9 mouse cellular contexts compared by ENCODE assay signal in the genomic region with DNA sequence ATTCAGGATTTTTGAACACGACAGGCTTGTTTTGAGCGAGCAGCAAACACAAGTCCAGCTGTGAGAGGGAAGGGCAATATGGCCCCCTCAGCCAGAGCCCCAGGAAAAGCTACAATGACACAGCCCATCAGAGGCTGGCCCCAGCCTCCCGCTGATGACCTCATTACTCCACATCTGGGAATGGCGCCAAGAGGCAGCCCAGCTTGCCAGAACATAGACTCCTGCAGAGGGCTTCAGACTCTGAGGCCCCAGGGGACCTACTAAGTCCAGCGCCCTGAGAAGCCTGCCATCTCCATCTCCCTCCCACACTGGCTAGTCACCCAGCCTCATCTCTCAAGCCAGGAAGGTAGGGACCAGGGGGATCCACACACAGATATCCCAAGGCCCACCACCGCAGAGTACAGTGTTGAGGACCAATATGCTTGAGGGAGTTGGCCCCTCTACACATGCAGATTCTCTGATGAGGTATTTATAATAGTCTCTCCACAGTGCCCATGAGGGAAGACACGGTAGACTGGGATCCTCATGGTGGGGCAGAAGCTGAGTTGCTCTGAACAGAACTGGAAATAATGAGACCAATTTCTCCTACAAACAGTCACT.
DNase-seq lines count a peak whose midpoint lies in the region; ATAC-seq and TF ChIP-seq lines count a peak whose summit lies in the region.
"Had no signal": no experiment of that assay in that cellular context is flagged by ENCODE, and none has a peak within 500 bp of the region (broad histone marks: within the 10 kb centered on the region; RNA-seq: fewer than 3 reads in every experiment).

No protein-coding gene starts in this region.

- no peak overlapping the region for H3K27ac ChIP-seq in neural tube, embryonic 12.5 days
- peak overlapping the region; percentile 62 for H3K27ac ChIP-seq in heart, embryonic 15.5 days
- no peak overlapping the region for H3K27ac ChIP-seq in layer of hippocampus, adult 2 months
- H3K27ac ChIP-seq in lung, postnatal 0 days (ENCODE audit: low read length) = no peak overlapping the region

- no peaks in the 10 kb centered on the region for H3K9me3 ChIP-seq in neural tube, embryonic 12.5 days
- no peaks in the 10 kb centered on the region for H3K9me3 ChIP-seq in heart, embryonic 15.5 days (replicated peaks)
- H3K9me3 ChIP-seq in lung, postnatal 0 days (ENCODE audit: low read length) = no peaks in the 10 kb centered on the region
- H3K9me3 ChIP-seq: G1E had no signal

- no peak overlapping the region for H3K4me3 ChIP-seq in neural tube, embryonic 12.5 days
- H3K4me3 ChIP-seq in heart, embryonic 15.5 days = no peak overlapping the region
- no peak overlapping the region for H3K4me3 ChIP-seq in layer of hippocampus, adult 2 months
- H3K4me3 ChIP-seq in lung, postnatal 0 days (ENCODE audit: low read depth, low read length) = no peak overlapping the region

- no peak for TF ChIP-seq CTCF in layer of hippocampus, adult 2 months (conservative IDR thresholded peaks at IDR 0.05)
- TF ChIP-seq CTCF in lung, postnatal 0 days (IDR thresholded peaks at IDR 0.05) = no peak

- no peak for DNase-seq in neural tube, embryonic 10.5 days (ENCODE audit: extremely low spot score, low spot score)
- DNase-seq in fibroblast of lung, adult 2 months (ENCODE audit: low read depth) = peak; percentile 64
- peak; percentile 26 to 64 for DNase-seq in layer of hippocampus, adult 2 months (ENCODE audit: low spot score in 2 of 2)
- peak; percentile 85 for DNase-seq in lung, postnatal 0 days (ENCODE audit: low spot score)
- DNase-seq in right cerebral cortex, postnatal 25 days = peak; percentile 38

- no peaks in the 10 kb centered on the region for H3K27me3 ChIP-seq in neural tube, embryonic 12.5 days (replicated peaks)
- no peaks in the 10 kb centered on the region for H3K27me3 ChIP-seq in heart, embryonic 15.5 days
- no peaks in the 10 kb centered on the region for H3K27me3 ChIP-seq in lung, postnatal 0 days (replicated peaks; ENCODE audit: insufficient read depth, low read length)

- peaks cover 15% of the 10 kb centered on the region for H3K4me1 ChIP-seq in neural tube, embryonic 12.5 days
- peaks cover 39% of the 10 kb centered on the region for H3K4me1 ChIP-seq in heart, embryonic 15.5 days (replicated peaks)
- H3K4me1 ChIP-seq in lung, postnatal 0 days (ENCODE audit: insufficient read depth, low read depth, low read length) = no peaks in the 10 kb centered on the region

- 82% methylated on average over 7 of the region's 7 CpGs for WGBS in neural tube, embryonic 12.5 days
- 36% methylated on average over 7 of the region's 7 CpGs for WGBS in heart, embryonic 15.5 days
- WGBS in lung, postnatal 0 days = 40% methylated on average over 7 of the region's 7 CpGs

- no peak overlapping the region for H3K9ac ChIP-seq in neural tube, embryonic 12.5 days
- H3K9ac ChIP-seq in heart, embryonic 15.5 days = no peak overlapping the region
- no peak overlapping the region for H3K9ac ChIP-seq in lung, postnatal 0 days (replicated peaks; ENCODE audit: low read depth)

- ATAC-seq in neural tube, embryonic 12.5 days (ENCODE audit: low FRiP score, low read depth) = peak; percentile 25; the same call in 1 of the 2 replicates
- ATAC-seq in heart, embryonic 15.5 days (replicated peaks; ENCODE audit: insufficient number of reproducible peaks, insufficient read depth, low FRiP score, low read depth) = peak; percentile 91
- peak; percentile 94 for ATAC-seq in lung, postnatal 0 days
- no peak for ATAC-seq in megakaryocyte, adult 5-6 weeks (ENCODE audit: poor library complexity, severe bottlenecking)

- H3K36me3 ChIP-seq in neural tube, embryonic 12.5 days = no peaks in the 10 kb centered on the region
- H3K36me3 ChIP-seq in heart, embryonic 15.5 days = no peaks in the 10 kb centered on the region
- no peaks in the 10 kb centered on the region for H3K36me3 ChIP-seq in lung, postnatal 0 days (ENCODE audit: insufficient read depth, low read length)
- H3K36me3 ChIP-seq: G1E had no signal

- no peak for TF ChIP-seq EP300 in lung, postnatal 0 days (IDR thresholded peaks at IDR 0.05)

- no peak overlapping the region for H3K4me2 ChIP-seq in neural tube, embryonic 12.5 days (replicated peaks)
- H3K4me2 ChIP-seq in heart, embryonic 15.5 days = no peak overlapping the region
- no peak overlapping the region for H3K4me2 ChIP-seq in lung, postnatal 0 days (replicated peaks; ENCODE audit: low read depth, low read length)
